Mouse (Mus musculus) monocyte, adult 59 days (primary cell): Measurements from ENCODE around the gene Enpp4. TPM values are rescaled to one million over a fixed set of nuclear protein-coding genes. Genes with fewer than 3 reads are reported as not detected.

Experiments used
- total RNA-seq, 2 experiments: library from RNA; stranded (reverse); gene quantifications; one replicate each; pipeline ENCODE4 v1.2.4; 2023

Enpp4 gene
- 1 to 10 TPM; 5.4 to 5.5 TPM for total RNA-seq

GRCm38 (mm10) chr17:44105287-44106138, at the start of gene Enpp4:
TSS of gene Enpp4 (minus strand) at chr17:44105809.

GRCm38 (mm10) chr17:44078631-44079350, 26.8 kb downstream of the Enpp4 start, which contains the start of gene Enpp5:
TSS of gene Enpp5 (plus strand) at chr17:44078813.

Other genes with a start within 250 kb of the Enpp4 start
- gene Enpp5, start 27.0 kb downstream of the Enpp4 start, total RNA-seq, result under 1 TPM; 0.76 TPM
- gene Clic5, start 82.8 kb upstream of the Enpp4 start, total RNA-seq, result under 1 TPM; 0.12 to 0.26 TPM